Mouse (Mus musculus): ENCODE data around the gene Gse1.

DNA sequence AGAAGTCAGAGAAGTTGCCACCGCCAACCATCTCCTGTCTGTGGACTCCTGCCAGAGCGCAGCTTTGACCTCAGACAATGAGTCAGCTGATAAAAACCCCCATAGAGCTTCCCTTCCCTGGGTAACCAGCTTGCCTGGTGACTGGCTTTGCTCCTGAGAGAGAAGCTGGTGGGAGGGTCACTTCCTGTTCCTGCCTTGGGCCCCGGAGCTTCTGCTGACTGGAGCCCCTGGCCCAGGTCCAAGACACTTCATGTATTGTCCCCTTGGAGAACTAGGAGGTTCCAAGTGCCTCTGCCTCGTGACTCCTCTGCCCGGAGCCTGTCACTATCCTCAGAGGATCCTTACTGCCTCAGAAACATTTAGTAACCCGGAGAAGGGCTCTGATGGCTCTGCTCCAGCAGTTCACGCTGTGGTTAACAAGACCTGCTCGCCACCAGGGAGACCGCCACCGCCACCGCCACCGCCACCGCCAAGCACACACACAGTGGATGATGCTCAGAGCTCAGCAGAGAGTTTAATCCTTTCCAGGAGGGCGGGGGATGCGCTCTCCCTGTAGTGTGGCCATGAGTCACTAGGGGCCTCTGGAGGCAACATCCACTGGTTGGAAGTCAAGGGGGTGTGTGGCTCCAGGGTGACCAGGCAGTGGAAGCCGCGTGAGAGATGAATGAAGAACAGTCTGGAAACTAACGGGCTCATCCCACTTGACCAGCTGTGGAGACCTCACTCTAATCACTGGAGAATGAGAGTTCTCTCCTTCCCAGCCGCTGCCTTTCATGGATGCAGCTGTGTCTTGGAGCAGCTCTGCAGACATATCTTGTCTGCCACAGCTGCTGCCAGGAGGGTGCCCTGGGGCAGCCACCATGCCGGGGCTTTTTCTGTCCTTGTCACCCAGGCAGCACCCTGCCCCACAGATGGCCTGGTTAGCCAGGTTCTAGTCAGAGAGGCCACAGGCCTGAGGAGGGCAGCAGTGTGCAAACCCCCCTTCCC, 335.9 kb downstream of the Gse1 start:
- TF ChIP-seq CEBPB (IDR thresholded peaks at IDR 0.05; ENCODE audit: insufficient read depth, poor library complexity, severe bottlenecking) (no peak), USF1 (IDR thresholded peaks at IDR 0.05; ENCODE audit: low read depth) (no peak), POLR2A (IDR thresholded peaks at IDR 0.05; ENCODE audit: insufficient read length, low read depth) (no peak)

Measured in myocyte (in vitro differentiated cells).